Mouse (Mus musculus): ENCODE data around the gene Pgpep1l. TPM values are rescaled to one million over a fixed set of nuclear protein-coding genes. Genes with fewer than 3 reads are reported as not detected.

The Pgpep1l gene
- total and polyA plus RNA-seq, 2 experiments from 2014 or later = 0.18 to 1.2 TPM

DNA sequence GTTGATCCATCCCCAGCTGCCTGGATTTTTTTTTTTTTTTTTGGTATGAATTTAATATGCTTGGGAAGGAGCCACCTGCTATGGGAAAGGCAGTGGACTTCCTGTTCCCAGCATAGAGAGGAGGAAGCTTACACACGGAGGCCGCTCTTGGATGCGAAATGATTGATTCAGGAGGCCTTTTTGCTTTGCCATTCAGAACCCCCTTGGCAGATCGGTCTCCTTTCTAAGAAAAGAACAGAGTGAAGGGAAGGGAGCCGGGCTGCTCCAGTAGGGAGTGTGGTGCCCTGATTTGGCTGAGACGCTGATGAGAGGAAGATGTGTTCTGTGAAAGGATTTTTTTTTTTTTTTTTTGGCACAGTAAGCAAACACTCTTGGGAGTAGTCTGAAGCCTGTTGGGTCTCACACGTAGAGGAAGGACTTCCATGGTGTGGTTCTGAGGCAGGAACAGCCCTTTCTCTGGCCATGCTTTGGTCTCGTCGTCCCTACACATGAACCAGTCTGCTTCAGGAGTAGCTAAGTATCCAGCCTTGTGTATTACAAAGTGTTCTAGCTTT lies 42.3 kb downstream of the Pgpep1l start:
- H3K36me3 ChIP-seq (replicated peaks; ENCODE audit: control insufficient read depth, insufficient read depth, low read length) = peaks cover 69% of the 10 kb centered on the region
- H3K4me3 ChIP-seq (ENCODE audit: low read depth, low read length) = no peak overlapping the region
- ATAC-seq (ENCODE audit: insufficient read depth, low read depth) (no peak), DNase-seq (ENCODE audit: low spot score) (no peak)
- no peaks in the 10 kb centered on the region for H3K27me3 ChIP-seq (ENCODE audit: control insufficient read depth, insufficient read depth, low read length)
- H3K27ac ChIP-seq (ENCODE audit: low read depth) = no peak overlapping the region
- TF ChIP-seq CTCF (IDR thresholded peaks at IDR 0.05; ENCODE audit: low read depth) = no peak
- TF ChIP-seq EP300 (IDR thresholded peaks at IDR 0.05; ENCODE audit: low read depth) = no peak
- H3K4me1 ChIP-seq (ENCODE audit: control insufficient read depth, insufficient read depth) = no peaks in the 10 kb centered on the region
- H3K9me3 ChIP-seq (replicated peaks; ENCODE audit: control insufficient read depth, low read length) = no peaks in the 10 kb centered on the region
- H3K9ac ChIP-seq (replicated peaks; ENCODE audit: low read depth, low read length) = no peak overlapping the region
- no peak overlapping the region for H3K4me2 ChIP-seq (ENCODE audit: low read depth, low read length)
- 61% methylated on average over 9 of the region's 9 CpGs for whole genome bisulfite sequencing

DNA sequence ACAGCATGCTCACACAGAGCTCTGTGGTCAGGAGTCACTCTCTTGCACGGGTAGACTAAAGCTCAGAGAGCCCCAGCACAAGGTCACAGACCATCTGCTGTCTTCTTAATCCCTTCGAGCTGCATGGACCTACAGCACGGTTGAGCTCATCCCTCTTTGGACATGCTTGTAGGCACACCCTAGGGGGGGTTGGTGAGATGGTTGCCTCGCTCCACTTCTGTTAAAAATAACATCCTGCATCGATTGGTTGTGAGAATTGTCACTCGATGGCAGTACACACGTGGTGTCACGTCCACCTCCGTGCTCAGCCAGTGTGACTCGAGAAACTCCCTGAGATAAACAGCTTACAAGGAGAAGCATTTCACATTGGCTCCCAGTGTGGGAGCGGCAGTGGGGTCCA lies 45.2 kb downstream of the Pgpep1l start:
- Histone ChIP-seq H3K4me1 (ENCODE audit: control insufficient read depth, insufficient read depth) (no peaks in the 10 kb centered on the region), H3K4me3 (ENCODE audit: low read depth, low read length) (no peak overlapping the region), H3K9ac (replicated peaks; ENCODE audit: low read depth, low read length) (no peak overlapping the region), H3K36me3 (replicated peaks; ENCODE audit: control insufficient read depth, insufficient read depth, low read length) (peaks cover 75% of the 10 kb centered on the region), H3K4me2 (ENCODE audit: low read depth, low read length) (no peak overlapping the region), H3K9me3 (replicated peaks; ENCODE audit: control insufficient read depth, low read length) (no peaks in the 10 kb centered on the region), H3K27me3 (ENCODE audit: control insufficient read depth, insufficient read depth, low read length) (no peaks in the 10 kb centered on the region), H3K27ac (ENCODE audit: low read depth) (no peak overlapping the region)
- WGBS = 77% methylated on average over 11 of the region's 11 CpGs
- TF ChIP-seq EP300 (IDR thresholded peaks at IDR 0.05; ENCODE audit: low read depth) (no peak), CTCF (IDR thresholded peaks at IDR 0.05; ENCODE audit: low read depth) (no peak)
- DNase-seq (ENCODE audit: low spot score) (no peak), ATAC-seq (ENCODE audit: insufficient read depth, low read depth) (no peak)

DNA sequence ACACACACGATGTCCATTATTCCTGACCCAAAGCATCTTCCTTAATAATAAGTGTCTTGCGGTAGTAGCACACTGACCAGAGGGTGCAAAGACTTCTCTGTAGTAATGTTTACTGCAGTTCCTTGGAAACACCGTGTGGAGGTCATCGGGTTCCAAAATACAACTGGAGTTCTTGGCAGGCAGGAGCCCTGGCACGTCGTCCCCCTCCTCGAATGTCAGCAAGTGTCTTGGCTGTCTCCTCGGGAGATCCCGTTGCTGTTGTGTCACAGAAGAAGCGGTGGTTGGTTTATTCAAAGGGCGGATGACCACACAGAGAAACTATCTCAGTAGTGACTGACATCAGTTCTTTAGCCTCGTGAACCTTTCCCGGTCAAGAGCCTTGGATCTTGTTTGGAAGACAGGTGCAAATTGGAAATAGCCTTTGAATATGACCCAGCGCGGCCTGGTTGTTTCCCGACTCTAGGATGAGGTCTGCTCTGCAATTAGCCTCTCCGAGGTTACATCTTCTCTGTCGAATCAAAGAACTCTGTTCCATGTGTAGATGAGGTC lies 48.4 kb downstream of the Pgpep1l start:
- no peak overlapping the region for H3K27ac ChIP-seq (ENCODE audit: low read depth)
- WGBS = 77% methylated on average over 18 of the region's 18 CpGs
- no peaks in the 10 kb centered on the region for H3K4me1 ChIP-seq (ENCODE audit: control insufficient read depth, insufficient read depth)
- no peaks in the 10 kb centered on the region for H3K27me3 ChIP-seq (ENCODE audit: control insufficient read depth, insufficient read depth, low read length)
- no peak overlapping the region for H3K4me2 ChIP-seq (ENCODE audit: low read depth, low read length)
- no peaks in the 10 kb centered on the region for H3K9me3 ChIP-seq (replicated peaks; ENCODE audit: control insufficient read depth, low read length)
- peaks cover 88% of the 10 kb centered on the region for H3K36me3 ChIP-seq (replicated peaks; ENCODE audit: control insufficient read depth, insufficient read depth, low read length)
- ATAC-seq (ENCODE audit: insufficient read depth, low read depth) (no peak), DNase-seq (ENCODE audit: low spot score) (no peak)
- no peak for TF ChIP-seq EP300 (IDR thresholded peaks at IDR 0.05; ENCODE audit: low read depth)
- no peak for TF ChIP-seq CTCF (IDR thresholded peaks at IDR 0.05; ENCODE audit: low read depth)
- no peak overlapping the region for H3K4me3 ChIP-seq (ENCODE audit: low read depth, low read length)
- H3K9ac ChIP-seq (replicated peaks; ENCODE audit: low read depth, low read length) = no peak overlapping the region

DNA sequence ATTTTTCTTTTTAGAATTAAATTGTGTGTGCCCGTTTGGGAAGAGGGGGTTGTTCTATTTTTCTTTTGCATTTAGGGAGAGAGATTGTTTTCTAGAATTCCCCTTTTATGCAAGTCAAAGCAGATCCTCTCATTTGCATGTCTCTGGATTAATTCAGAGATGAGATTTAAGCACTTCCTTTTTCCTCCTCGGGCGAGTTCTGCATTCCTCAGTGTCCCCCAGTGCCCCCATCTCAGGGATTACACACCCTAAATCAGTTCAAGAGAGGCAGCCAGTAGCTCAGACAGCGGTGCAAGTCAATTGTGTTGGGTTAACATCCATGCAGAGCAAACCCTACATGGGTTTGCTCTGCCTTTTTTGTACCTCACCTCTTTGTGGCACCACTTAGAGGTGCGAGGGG lies 50.2 kb downstream of the Pgpep1l start:
- Histone ChIP-seq H3K27ac (ENCODE audit: low read depth) (no peak overlapping the region), H3K9me3 (replicated peaks; ENCODE audit: control insufficient read depth, low read length) (no peaks in the 10 kb centered on the region), H3K27me3 (ENCODE audit: control insufficient read depth, insufficient read depth, low read length) (no peaks in the 10 kb centered on the region), H3K9ac (replicated peaks; ENCODE audit: low read depth, low read length) (no peak overlapping the region), H3K4me2 (ENCODE audit: low read depth, low read length) (no peak overlapping the region), H3K4me1 (ENCODE audit: control insufficient read depth, insufficient read depth) (no peaks in the 10 kb centered on the region), H3K4me3 (ENCODE audit: low read depth, low read length) (no peak overlapping the region), H3K36me3 (replicated peaks; ENCODE audit: control insufficient read depth, insufficient read depth, low read length) (peaks cover 85% of the 10 kb centered on the region)
- no peak for DNase-seq (ENCODE audit: low spot score)
- TF ChIP-seq CTCF (IDR thresholded peaks at IDR 0.05; ENCODE audit: low read depth) = no peak
- no peak for TF ChIP-seq EP300 (IDR thresholded peaks at IDR 0.05; ENCODE audit: low read depth)
- ATAC-seq (ENCODE audit: insufficient read depth, low read depth) = no peak
- WGBS = 88% methylated on average over 5 of the region's 5 CpGs

DNA sequence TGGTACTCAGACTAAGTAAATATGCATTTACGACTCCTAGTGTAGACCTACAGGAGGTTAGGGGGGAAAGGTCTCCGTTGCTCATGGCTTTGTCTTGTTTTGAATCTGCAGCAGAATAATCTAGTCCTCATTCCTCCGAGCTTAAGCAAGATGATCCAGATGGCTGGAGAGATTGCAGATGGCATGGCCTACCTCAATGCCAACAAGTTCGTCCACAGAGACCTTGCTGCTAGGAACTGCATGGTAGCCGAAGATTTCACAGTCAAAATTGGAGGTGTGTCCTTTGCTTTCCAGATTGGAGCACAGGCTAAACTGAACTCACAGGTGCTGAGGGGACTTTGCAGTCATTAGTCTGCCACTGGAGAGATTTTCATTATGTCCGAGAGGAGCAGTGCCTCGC lies 52.1 kb downstream of the Pgpep1l start:
- TF ChIP-seq EP300 (IDR thresholded peaks at IDR 0.05; ENCODE audit: low read depth) (no peak), CTCF (IDR thresholded peaks at IDR 0.05; ENCODE audit: low read depth) (no peak)
- Histone ChIP-seq H3K4me3 (ENCODE audit: low read depth, low read length) (no peak overlapping the region), H3K27ac (ENCODE audit: low read depth) (no peak overlapping the region), H3K4me2 (ENCODE audit: low read depth, low read length) (no peak overlapping the region), H3K4me1 (ENCODE audit: control insufficient read depth, insufficient read depth) (no peaks in the 10 kb centered on the region), H3K9ac (replicated peaks; ENCODE audit: low read depth, low read length) (no peak overlapping the region), H3K9me3 (replicated peaks; ENCODE audit: control insufficient read depth, low read length) (no peaks in the 10 kb centered on the region), H3K36me3 (replicated peaks; ENCODE audit: control insufficient read depth, insufficient read depth, low read length) (peaks cover 86% of the 10 kb centered on the region), H3K27me3 (ENCODE audit: control insufficient read depth, insufficient read depth, low read length) (no peaks in the 10 kb centered on the region)
- ATAC-seq (ENCODE audit: insufficient read depth, low read depth) = no peak
- WGBS = 88% methylated on average over 7 of the region's 7 CpGs
- no peak for DNase-seq (ENCODE audit: low spot score)

- peak; percentile 19 for DNase-seq (ENCODE audit: low spot score)
- Histone ChIP-seq H3K36me3 (replicated peaks; ENCODE audit: control insufficient read depth, insufficient read depth, low read length) (peaks cover 86% of the 10 kb centered on the region), H3K9me3 (replicated peaks; ENCODE audit: control insufficient read depth, low read length) (no peaks in the 10 kb centered on the region), H3K4me2 (ENCODE audit: low read depth, low read length) (no peak overlapping the region), H3K9ac (replicated peaks; ENCODE audit: low read depth, low read length) (no peak overlapping the region), H3K4me3 (ENCODE audit: low read depth, low read length) (no peak overlapping the region), H3K27me3 (ENCODE audit: control insufficient read depth, insufficient read depth, low read length) (no peaks in the 10 kb centered on the region), H3K27ac (ENCODE audit: low read depth) (no peak overlapping the region), H3K4me1 (ENCODE audit: control insufficient read depth, insufficient read depth) (no peaks in the 10 kb centered on the region)
- TF ChIP-seq CTCF (IDR thresholded peaks at IDR 0.05; ENCODE audit: low read depth) (no peak), EP300 (IDR thresholded peaks at IDR 0.05; ENCODE audit: low read depth) (no peak)
- WGBS = 36% methylated on average over 4 of the region's 4 CpGs
- ATAC-seq (ENCODE audit: insufficient read depth, low read depth) = peak; percentile 49; the same call in 1 of the 2 replicates
Observed at GRCm38 (mm10) chr7:68210417-68210816, 53.6 kb downstream of the Pgpep1l start.

All from heart, postnatal 0 days (tissue).